Mouse (Mus musculus): ENCODE data around the gene 2310002L09Rik.
"Not testable (repeated sequence)": the region's sequence is repeated elsewhere in the genome, so short reads cannot be mapped to it uniquely, and the experiment has no call there.

Gene 2310002L09Rik

DNA sequence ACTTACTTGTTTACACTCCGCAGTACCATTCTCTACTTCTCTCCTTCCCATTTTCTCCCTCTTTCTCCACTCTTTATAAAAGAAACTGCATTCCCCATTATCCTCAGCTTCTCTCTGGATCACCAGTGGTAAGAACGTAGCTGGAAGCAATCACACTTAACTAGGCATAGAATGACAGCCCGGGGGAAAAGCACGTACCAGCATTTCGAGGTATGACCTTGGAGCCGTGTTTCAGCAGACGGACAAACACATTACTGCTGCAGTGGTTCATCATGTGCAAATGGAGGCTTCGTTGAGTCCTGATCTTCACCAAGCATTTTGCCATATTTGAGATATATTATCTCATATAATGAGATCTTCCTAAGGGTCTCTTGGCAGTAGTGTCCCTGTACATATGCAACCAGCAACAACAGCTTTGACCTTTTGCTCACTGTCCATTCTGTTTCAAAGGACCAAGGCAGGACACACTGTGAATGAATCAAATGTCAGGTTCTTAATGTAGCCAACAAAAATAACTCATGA is at the start of gene 2310002L09Rik:
Gene 2310002L09Rik (minus strand): TSS at position 472 of the 522 bp plus-strand sequence.
- no peak for DNase-seq (ENCODE audit: low spot score)

- no peak for DNase-seq (ENCODE audit: low spot score)
These were observed 29.8 kb upstream of the 2310002L09Rik start for GRCm38 (mm10) chr4:73980454-73980853.

GRCm38 (mm10) chr4:73920660-73921059 is 30.0 kb downstream of the 2310002L09Rik start, which contains the start of gene Gm11756:
TSS of gene Gm11756 (minus strand) at chr4:73920760.
- DNase-seq (ENCODE audit: low spot score), result not testable (repeated sequence)

GRCm38 (mm10) chr4:73905853-73906252 is 44.8 kb downstream of the 2310002L09Rik start, which contains the start of gene Gm13871:
TSS of gene Gm13871 (minus strand) at chr4:73905953.
- not testable (repeated sequence) for DNase-seq (ENCODE audit: low spot score)

GRCm38 (mm10) chr4:73891012-73891411 is 59.6 kb downstream of the 2310002L09Rik start, which contains the start of gene Gm11757:
TSS of gene Gm11757 (minus strand) at chr4:73891112.
- DNase-seq (ENCODE audit: low spot score), result not testable (repeated sequence)

Measured in c-Kit-positive CD71-positive TER-119-positive erythroid progenitor cells, embryonic 14.5 days (primary cell).